Mouse (Mus musculus) kidney, adult 10 weeks (tissue): ENCODE results near the gene Gm4767. TPM values are rescaled to one million over a fixed set of nuclear protein-coding genes. Genes with fewer than 3 reads are reported as not detected.

Experiments
- polyA plus RNA-seq: library from polyadenylated mRNA; stranded (reverse); fragments of 350-450 nt; fragmentation: Illumina TruSeq; extraction: RNeasy Lipid Tissue Mini Kit (QIAGEN cat#74804); gene quantifications from one replicate; pipeline ENCODE4 v1.2.3, GENCODE M21; 2014; ENCODE audit warnings: low read depth, low replicate concordance

The Gm4767 gene
- polyA plus RNA-seq, result 4.2 TPM

DNA sequence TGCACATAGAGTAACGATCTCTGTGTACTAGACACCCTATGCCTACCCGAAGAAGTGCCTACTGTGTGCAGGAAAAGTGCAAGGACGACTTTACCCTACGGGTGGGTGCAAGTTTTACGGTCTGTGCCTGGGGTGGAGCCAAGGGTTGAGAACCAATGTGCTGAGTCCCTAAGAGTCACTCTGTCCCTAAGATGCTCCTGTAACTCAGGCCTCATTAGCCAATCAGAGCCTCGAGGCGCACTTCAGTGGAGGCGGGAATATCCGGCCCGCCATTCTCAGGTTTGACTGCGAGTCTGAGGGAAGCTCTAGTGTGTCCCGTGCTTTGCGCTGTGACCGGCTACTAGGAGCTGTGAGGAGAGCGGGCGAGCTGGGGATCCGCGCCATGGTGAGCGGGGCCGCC, at the start of gene Gm4767:
Gene Gm4767, plus strand, starts transcription at position 288 of the 400 bp plus-strand sequence.

DNA sequence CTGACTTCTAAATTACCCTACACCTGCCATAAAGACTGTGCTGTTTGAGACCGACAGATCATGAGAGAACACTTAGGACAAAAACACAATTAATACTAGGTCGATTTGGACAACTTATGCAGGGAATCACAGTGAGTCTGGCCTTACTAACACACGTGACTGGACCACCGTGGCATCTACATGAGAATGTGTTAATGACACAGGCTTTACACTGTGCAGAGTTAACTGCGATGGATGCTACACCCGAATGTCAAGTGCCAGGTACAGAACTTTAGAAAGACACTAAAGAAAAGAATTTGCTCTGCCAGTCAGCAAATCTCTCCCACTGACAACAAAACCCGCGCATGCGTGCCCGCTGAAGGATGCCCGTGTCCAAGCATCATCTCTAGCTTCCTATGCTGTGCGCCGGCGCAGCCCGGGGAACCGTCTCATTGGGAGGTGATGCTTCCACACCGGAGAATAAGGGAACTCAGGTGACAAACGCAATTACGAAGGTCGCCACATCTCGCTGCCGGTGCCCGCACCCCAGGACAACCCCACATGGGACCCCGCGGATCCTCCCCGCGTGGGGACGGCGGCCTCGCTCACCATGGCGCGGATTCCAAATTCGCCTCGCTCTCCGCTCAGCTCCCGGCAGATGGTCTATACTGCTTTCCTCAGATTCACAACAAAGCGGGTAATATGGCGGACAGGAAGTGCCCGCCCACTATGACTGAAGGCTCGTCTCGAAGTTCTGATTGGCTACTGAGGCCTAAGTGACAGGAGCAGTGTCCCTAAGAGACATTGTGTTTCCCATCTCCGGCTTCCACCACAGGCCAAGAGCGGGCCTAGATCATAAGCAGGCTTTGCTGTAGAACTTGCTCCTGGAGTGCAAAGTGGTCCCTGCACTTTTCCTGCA, 41.2 kb upstream of the Gm4767 start, which contains the start of gene Gm3055:
Gene Gm3055, minus strand, starts transcription at position 656 of the 898 bp plus-strand sequence.

DNA sequence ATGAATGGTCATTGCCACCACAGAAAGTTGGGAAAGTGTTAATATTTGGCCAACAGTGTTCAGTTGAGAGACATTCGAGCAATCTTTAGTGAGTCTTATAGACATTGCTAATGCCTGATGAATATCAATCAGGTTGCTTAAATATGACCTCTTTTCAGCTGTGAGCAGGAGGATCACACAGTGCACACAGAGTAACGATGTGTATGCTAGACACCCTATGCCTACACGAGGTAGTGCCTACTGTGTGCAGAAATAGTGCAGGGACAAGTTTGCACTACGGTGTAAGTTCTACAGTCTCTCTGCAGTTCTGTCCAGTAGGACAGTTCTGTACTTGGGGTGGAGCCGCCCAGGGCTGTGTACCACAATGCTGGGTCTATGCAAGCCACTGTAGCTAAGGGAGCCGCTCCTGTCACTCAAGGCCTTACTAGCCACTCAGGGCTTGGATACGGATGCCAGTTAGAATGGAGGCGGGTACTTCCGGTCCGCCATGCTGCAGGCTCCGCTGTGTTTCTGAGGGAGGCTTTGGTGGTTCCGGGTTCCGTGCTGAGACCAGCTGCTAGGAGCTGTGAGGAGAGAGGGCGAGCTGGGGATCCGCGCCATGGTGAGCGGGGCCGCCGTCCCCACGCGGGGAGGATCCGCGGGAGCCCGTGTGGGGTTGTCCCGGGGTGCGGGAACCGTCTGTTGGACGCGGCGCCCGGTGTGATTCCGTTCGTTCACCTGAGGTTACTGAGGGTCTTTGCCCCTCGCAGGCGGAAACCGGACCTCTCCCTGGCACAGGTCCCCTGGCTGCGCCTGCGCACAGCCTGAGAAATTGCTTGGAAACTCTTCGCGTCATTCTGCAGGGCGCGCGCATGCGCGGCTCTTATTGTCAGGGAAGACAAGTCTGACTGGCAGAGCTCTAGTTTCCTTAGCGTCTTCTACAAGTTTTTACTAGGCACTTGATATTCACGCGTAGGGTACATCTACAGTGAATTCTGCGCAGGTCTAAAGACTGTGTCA, 51.7 kb downstream of the Gm4767 start, which contains the start of gene Gm32687:
Gene Gm32687, plus strand, starts transcription at position 526 of the 999 bp plus-strand sequence.

Other genes with a start within 250 kb of the Gm4767 start
- gene Tle2, start 237.6 kb upstream of the Gm4767 start, polyA plus RNA-seq, result 6.3 TPM
- 0.73 TPM for gene Tle6, start 211.1 kb upstream of the Gm4767 start, polyA plus RNA-seq
- 2.3 TPM for gene BC025920, start 205.9 kb upstream of the Gm4767 start, polyA plus RNA-seq
- not detected for gene Sirt6, start 184.4 kb upstream of the Gm4767 start, polyA plus RNA-seq
- gene Ankrd24, start 183.6 kb upstream of the Gm4767 start, polyA plus RNA-seq, result 2.0 TPM
- gene Gm10778, start 163.1 kb upstream of the Gm4767 start, polyA plus RNA-seq, result 13.7 TPM
- gene Zfp433, start 107.4 kb upstream of the Gm4767 start, polyA plus RNA-seq, result 19.9 TPM
- gene Gm3055, start 41.0 kb upstream of the Gm4767 start, polyA plus RNA-seq, result 13.5 TPM
- 9.0 TPM for gene Gm32687, start 51.7 kb downstream of the Gm4767 start, polyA plus RNA-seq
- gene Zfp781, start 118.3 kb downstream of the Gm4767 start, polyA plus RNA-seq, result 4.0 TPM
- gene Zfp873, start 235.9 kb downstream of the Gm4767 start, polyA plus RNA-seq, result 11.1 TPM